Mouse (Mus musculus) heart, embryonic 11.5 days (tissue): Measurements from ENCODE around the gene Nup153. TPM values are rescaled to one million over a fixed set of nuclear protein-coding genes. Genes with fewer than 3 reads are reported as not detected.

ENCODE experiments used
- ATAC-seq: fragments of 200-750 bp; cut with Nextera tagmentation; replicated peaks from 2 replicates; pipeline ENCODE4 v1.8.0; 2017; ENCODE audit warnings: moderate library complexity; ENCODE audit not compliant: insufficient number of reproducible peaks, low FRiP score, low TSS enrichment
- H3K27ac ChIP-seq: fragments of 300-500 bp; sonication (generic); 2 replicates; pipeline ENCODE4 v1.5.1; 2014; ENCODE audit warnings: mild to moderate bottlenecking, low read depth, low read length
- H3K27me3 ChIP-seq: fragments of 300-500 bp; sonication (generic); 2 replicates; pipeline ENCODE4 v1.6.1; 2014; ENCODE audit warnings: mild to moderate bottlenecking, low read length, mixed read lengths; ENCODE audit not compliant: control insufficient read depth, insufficient read depth
- H3K36me3 ChIP-seq: fragments of 300-500 bp; sonication (generic); 2 replicates; pipeline ENCODE4 v1.6.1; 2014; ENCODE audit warnings: mild to moderate bottlenecking, low read length, moderate library complexity, mixed read lengths; ENCODE audit not compliant: control insufficient read depth, insufficient read depth
- H3K4me1 ChIP-seq: fragments of 300-500 bp; sonication (generic); 2 replicates; pipeline ENCODE4 v1.6.1; 2014; ENCODE audit warnings: low read length; ENCODE audit not compliant: control insufficient read depth, insufficient read depth
- H3K4me2 ChIP-seq: fragments of 300-500 bp; sonication (generic); 2 replicates; pipeline ENCODE4 v1.6.1; 2014; ENCODE audit warnings: mild to moderate bottlenecking, moderate library complexity
- H3K4me3 ChIP-seq: fragments of 300-500 bp; sonication (generic); 2 replicates; pipeline ENCODE4 v1.5.1; 2014; ENCODE audit warnings: low read depth, low read length
- H3K9ac ChIP-seq: fragments of 300-500 bp; sonication (generic); 2 replicates; pipeline ENCODE4 v1.6.1; 2014; ENCODE audit warnings: mild to moderate bottlenecking, low read depth, low read length, moderate library complexity
- H3K9me3 ChIP-seq: fragments of 300-500 bp; sonication (generic); replicated peaks from 2 replicates; pipeline ENCODE4 v1.6.1; 2016; ENCODE audit warnings: low read length; ENCODE audit not compliant: control insufficient read depth
- WGBS: fragments of 180-500 bp; shearing (Covaris S2); extraction: QIAGEN DNeasy Blood & Tissue Kit; methylation state at CpG from one replicate; pipeline ENCODE4 v1.1.7; 2014; ENCODE audit not compliant: insufficient replicate concordance; 5-methylcytosine and 5-hydroxymethylcytosine counted together
- polyA plus RNA-seq: library from polyadenylated mRNA; unstranded; fragments of >200 nt; fragmentation: Nextera tagmentation; extraction: Ambion mirVana; gene quantifications from 2 replicates; pipeline ENCODE4 v1.2.1, GENCODE M21; 2014

Nup153 gene
- polyA plus RNA-seq, 1 experiment from 2014 or later = 24.5 TPM

DNA sequence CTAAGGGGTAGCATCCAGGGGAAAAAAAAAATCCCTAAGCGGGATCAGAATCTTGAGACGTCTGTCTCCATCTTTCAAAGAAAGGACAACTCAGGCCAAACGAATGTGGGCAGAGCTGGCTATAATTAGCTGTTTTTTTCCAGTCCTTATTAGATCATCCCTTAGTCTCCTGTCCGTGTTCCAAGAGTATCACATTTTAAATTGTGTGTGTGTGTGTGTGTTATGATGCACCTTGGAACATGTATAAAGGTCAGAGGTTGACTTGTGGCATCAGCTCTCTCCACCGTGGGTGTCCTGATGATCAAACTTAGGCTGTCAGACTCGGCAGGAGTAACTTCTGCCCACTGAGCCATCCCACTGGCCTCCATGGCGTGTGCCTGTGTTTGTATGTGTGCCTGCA lies 11.7 kb upstream of the Nup153 start:
- H3K27me3 ChIP-seq = no peaks in the 10 kb centered on the region
- H3K9me3 ChIP-seq = no peaks in the 10 kb centered on the region
- ATAC-seq = no peak
- H3K9ac ChIP-seq = no peak overlapping the region
- no peaks in the 10 kb centered on the region for H3K36me3 ChIP-seq
- H3K4me2 ChIP-seq = no peak overlapping the region
- H3K27ac ChIP-seq = no peak overlapping the region
- H3K4me1 ChIP-seq = no peaks in the 10 kb centered on the region
- 76% methylated on average over 7 of the region's 7 CpGs for WGBS
- no peak overlapping the region for H3K4me3 ChIP-seq

DNA sequence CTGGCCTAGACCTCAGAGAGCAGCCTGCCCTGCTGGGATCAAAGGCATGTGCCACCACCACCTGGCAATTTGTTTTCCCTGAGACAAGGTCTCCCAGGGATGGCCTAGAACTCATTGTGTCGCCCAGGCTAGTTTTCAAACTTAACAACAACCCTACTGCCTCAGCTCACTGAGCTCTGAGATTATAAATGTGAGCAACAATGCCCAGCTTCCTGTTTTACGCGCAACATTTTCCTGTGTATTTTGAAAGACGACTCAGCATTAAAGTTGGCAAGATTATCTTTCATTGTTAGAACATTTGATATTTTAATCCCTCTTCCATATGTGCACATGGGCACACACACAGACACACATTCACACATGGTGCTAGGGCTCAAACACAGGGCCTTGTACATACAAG lies 9.7 kb upstream of the Nup153 start:
- Histone ChIP-seq H3K4me1 (no peaks in the 10 kb centered on the region), H3K4me2 (no peak overlapping the region), H3K9me3 (no peaks in the 10 kb centered on the region), H3K9ac (no peak overlapping the region), H3K27ac (no peak overlapping the region), H3K4me3 (no peak overlapping the region), H3K36me3 (no peaks in the 10 kb centered on the region), H3K27me3 (no peaks in the 10 kb centered on the region)
- ATAC-seq = no peak
- 77% methylated on average over 4 of the region's 4 CpGs for WGBS

DNA sequence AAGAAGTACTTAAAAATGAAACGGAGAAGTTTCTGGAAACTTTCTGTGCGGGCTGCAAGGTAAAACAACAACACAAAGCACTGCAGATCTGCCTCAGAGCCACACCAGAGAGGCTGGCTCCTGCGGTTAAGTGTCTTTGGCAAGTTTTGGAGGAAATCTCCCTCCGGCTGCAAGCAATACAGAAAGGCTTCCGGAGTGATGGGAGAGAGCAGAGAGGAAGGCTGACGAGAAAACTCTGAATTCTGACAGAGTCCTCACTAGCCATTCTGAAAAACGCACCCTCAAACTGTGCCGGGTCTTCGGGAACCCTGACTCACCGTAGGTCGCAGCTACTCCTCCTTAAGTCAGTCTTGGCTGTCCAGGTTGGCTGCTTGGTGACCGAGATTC lies 8.7 kb upstream of the Nup153 start:
- Histone ChIP-seq H3K9ac (peak overlapping the region; percentile 59), H3K9me3 (no peaks in the 10 kb centered on the region), H3K4me2 (peak overlapping the region; percentile 86), H3K27me3 (no peaks in the 10 kb centered on the region), H3K27ac (no peak overlapping the region), H3K4me3 (peak overlapping the region; percentile 51), H3K36me3 (no peaks in the 10 kb centered on the region), H3K4me1 (no peaks in the 10 kb centered on the region)
- 3% methylated on average over 12 of the region's 12 CpGs for WGBS
- no peak for ATAC-seq

DNA sequence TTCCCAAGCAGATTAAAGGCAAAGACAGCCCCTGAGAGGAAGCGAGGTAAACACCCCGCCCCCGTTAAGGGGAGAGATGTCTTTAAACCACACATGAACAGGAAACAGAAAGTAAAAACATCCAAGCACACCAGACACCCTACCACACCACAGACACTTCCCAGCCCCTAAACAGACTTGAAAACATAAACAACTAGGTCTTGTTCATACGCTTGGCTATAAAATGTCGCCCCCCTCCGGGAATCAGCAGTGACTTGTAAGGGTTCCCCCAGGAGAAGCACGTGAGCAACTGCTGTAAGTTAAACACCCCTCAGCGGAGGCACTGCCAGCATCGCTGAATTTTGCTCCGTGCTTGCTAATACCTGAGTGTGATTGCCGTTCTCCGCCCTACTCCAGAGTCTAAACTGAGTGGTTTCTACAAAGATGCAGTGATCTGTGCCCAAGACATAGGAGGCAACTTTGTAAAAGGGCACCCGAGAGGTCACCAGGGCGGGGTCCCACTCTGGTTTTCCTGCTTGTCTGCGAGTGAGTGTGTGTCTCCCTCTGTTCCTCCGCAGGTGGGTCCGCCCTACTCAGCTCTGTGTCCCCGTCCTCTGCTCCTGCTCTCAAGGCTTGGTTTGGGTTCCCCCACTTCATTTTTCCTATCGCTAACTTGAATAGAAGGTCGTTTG lies 8.2 kb upstream of the Nup153 start:
- no peaks in the 10 kb centered on the region for H3K9me3 ChIP-seq
- under 1% methylated on average over 20 of the region's 20 CpGs for WGBS

DNA sequence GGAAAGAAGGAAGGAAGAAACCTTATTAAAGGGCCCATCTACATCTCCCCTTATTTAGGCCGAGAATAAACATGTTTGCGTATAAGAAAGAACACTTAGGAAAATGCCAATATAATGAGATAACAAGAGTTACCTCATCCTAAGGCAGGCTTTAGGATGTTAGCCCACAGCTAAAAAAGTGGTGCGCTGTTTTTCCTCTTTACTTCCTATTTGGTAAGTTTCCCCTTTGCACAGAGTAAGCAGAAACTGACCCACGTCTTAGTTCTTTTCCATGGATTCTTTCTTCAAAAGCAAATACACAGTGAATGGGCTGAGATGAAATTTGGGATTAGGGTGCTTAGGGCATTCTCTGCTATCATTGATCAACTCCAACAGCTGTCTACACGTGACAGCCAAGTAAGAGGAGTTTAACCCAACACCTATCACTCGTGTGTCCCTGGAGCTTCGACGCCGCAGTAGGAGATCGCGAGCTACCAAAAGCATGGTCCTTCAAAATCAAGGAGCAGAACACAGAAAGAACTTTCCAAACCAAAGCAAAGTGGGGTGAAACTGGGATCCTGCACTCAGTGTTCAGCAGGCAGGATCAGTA lies 7.6 kb upstream of the Nup153 start:
- H3K9ac ChIP-seq = peak overlapping the region; percentile 59
- H3K36me3 ChIP-seq = no peaks in the 10 kb centered on the region
- no peak overlapping the region for H3K27ac ChIP-seq
- WGBS = 42% methylated on average over 11 of the region's 11 CpGs
- no peaks in the 10 kb centered on the region for H3K4me1 ChIP-seq
- no peaks in the 10 kb centered on the region for H3K27me3 ChIP-seq
- peak overlapping the region; percentile 86 for H3K4me2 ChIP-seq
- peak overlapping the region; percentile 51 for H3K4me3 ChIP-seq
- H3K9me3 ChIP-seq = no peaks in the 10 kb centered on the region
- ATAC-seq = no peak

More for the DNA sequence above, 8.2 kb upstream of the Nup153 start:
- no peaks in the 10 kb centered on the region for H3K27me3 ChIP-seq
- H3K27ac ChIP-seq = no peak overlapping the region
- peak overlapping the region; percentile 59 for H3K9ac ChIP-seq
- no peaks in the 10 kb centered on the region for H3K4me1 ChIP-seq
- peak overlapping the region; percentile 51 for H3K4me3 ChIP-seq
- peak overlapping the region; percentile 86 for H3K4me2 ChIP-seq
- no peaks in the 10 kb centered on the region for H3K36me3 ChIP-seq
- peak; percentile 26; the same call in 1 of the 2 replicates for ATAC-seq

DNA sequence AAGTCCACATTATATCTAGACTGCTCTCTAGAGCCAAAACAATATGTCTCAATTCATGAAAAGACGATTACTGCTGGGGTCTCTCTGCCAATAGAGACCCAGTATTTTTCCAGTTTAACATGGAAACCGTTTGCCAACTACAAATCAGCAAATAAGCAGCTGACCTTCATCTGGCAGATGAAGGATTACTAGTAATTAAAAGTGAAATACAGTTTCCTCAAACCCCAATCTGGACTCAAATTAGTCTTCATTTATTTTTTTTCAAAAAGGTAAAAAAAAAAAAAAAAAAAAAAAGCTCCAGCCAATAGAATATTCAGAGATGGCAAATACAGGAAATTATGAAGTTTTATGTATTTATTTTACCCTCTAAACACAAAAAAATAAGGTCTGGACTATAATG lies 2.3 kb upstream of the Nup153 start:
- no peaks in the 10 kb centered on the region for H3K9me3 ChIP-seq
- H3K9ac ChIP-seq = no peak overlapping the region
- no peak overlapping the region for H3K4me3 ChIP-seq
- H3K36me3 ChIP-seq = no peaks in the 10 kb centered on the region
- H3K4me2 ChIP-seq = no peak overlapping the region
- 68% methylated on average over 2 of the region's 2 CpGs for WGBS
- no peak overlapping the region for H3K27ac ChIP-seq
- no peak for ATAC-seq
- H3K27me3 ChIP-seq = no peaks in the 10 kb centered on the region
- peaks cover 3% of the 10 kb centered on the region; the same call in 1 of the 2 replicates for H3K4me1 ChIP-seq

DNA sequence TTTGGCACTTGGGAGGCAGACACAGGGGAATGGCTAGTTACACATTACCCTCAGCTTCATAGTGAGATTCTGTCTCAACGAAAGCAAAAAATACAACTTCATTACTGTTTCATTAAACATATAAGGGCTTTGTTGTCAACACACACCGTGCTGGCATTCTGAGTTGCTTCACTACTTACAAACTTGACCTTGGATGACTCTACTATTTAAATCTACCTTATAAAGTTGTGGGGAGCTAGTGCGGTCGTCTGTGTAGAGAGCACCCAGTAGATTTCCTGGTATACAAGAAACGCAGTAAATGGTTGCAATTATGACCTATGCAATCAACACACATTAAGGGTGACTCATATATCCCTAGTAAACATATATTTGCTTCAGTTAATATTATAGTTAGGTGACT lies 671 bp upstream of the Nup153 start:
- peak overlapping the region; percentile 74 for H3K4me2 ChIP-seq
- no peak for ATAC-seq
- no peaks in the 10 kb centered on the region for H3K36me3 ChIP-seq
- H3K9ac ChIP-seq = peak overlapping the region; percentile 79
- peaks cover 11% of the 10 kb centered on the region; the same call in 1 of the 2 replicates for H3K4me1 ChIP-seq
- H3K9me3 ChIP-seq = no peaks in the 10 kb centered on the region
- H3K4me3 ChIP-seq = peak overlapping the region; percentile 91
- H3K27ac ChIP-seq = peak overlapping the region; percentile 54; the same call in 1 of the 2 replicates
- WGBS = 30% methylated on average over 5 of the region's 5 CpGs
- no peaks in the 10 kb centered on the region for H3K27me3 ChIP-seq

DNA sequence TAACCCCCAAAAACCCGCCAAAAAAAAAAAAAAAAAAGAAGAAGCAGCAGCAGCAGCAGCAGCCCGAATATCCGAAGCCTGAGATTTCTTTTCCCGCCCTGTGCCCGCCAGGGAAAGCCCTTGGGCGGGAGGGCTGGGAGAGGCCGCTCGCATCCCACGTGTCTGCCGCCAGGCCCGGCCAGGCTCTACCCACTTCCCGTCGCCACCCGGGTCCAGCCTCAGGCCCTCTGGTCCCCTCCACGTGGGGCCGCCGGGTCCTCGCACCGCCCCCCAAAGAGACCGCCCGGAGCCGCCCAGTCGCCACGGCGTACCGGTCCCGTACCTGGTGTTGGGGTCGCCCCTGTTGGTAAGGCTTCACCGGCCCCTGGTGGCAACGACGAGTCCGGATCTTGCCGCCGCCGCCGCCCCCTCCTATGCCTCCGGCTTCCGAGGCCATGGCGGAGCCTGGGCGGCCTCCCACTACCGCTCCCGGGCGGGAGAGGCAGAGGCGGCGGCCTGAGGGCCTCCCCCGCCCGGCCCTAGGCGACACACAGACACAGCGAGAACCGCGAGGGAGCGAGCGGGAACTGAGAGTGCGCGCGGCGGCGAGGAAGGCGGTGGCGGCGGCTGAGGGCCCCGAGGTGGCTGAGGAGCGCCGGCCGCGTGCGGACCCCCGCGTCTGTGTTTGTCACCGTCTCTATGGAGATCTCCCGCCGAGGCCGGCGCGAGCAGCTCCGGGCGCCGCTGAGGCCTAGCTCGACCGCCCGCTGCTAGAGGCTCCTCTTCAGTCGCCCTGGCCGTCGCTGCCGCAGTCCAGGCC lies 503 bp downstream of the Nup153 start:
- peak overlapping the region; percentile 95 for H3K9ac ChIP-seq
- peak overlapping the region; percentile 91 for H3K4me3 ChIP-seq
- H3K27me3 ChIP-seq = no peaks in the 10 kb centered on the region
- H3K4me2 ChIP-seq = peak overlapping the region; percentile 75
- peak; percentile 74 for ATAC-seq
- peak overlapping the region; percentile 97 for H3K27ac ChIP-seq
- no peaks in the 10 kb centered on the region for H3K36me3 ChIP-seq
- H3K9me3 ChIP-seq = no peaks in the 10 kb centered on the region
- peaks cover 11% of the 10 kb centered on the region; the same call in 1 of the 2 replicates for H3K4me1 ChIP-seq
- WGBS = 0% methylated on average over 69 of the region's 85 CpGs
